Mouse (Mus musculus) limb, embryonic 15.5 days (tissue): ENCODE measurements at regions not wholly inside any gene's neighbourhood (a gene's known extent, or its start where the extent isn't known, plus 50 kb on each side); places are given as distances from the start of the nearest gene placed in this dataset.

Experiments used
- ATAC-seq: fragments of 200-750 bp; cut with Nextera tagmentation; 2 replicates; pipeline ENCODE4 v1.8.0; 2017; ENCODE audit warnings: low read depth, moderate TSS enrichment; ENCODE audit not compliant: insufficient number of reproducible peaks, low FRiP score, low TSS enrichment
- H3K27ac ChIP-seq: fragments of 300-500 bp; sonication (generic); 2 replicates; pipeline ENCODE4 v1.5.1; 2015; ENCODE audit warnings: moderate library complexity, mild to moderate bottlenecking, inconsistent platforms
- H3K27me3 ChIP-seq: fragments of 300-500 bp; sonication (generic); 2 replicates; pipeline ENCODE4 v1.6.1; 2015; ENCODE audit warnings: inconsistent platforms
- H3K36me3 ChIP-seq: fragments of 300-500 bp; sonication (generic); 2 replicates; pipeline ENCODE4 v1.6.1; 2015; ENCODE audit warnings: inconsistent platforms
- H3K4me1 ChIP-seq: fragments of 300-500 bp; sonication (generic); 2 replicates; pipeline ENCODE4 v1.6.1; 2015; ENCODE audit warnings: inconsistent platforms
- H3K4me2 ChIP-seq: fragments of 300-500 bp; sonication (generic); 2 replicates; pipeline ENCODE4 v1.6.1; 2015; ENCODE audit warnings: mild to moderate bottlenecking, inconsistent platforms
- H3K4me3 ChIP-seq: fragments of 300-500 bp; sonication (generic); 2 replicates; pipeline ENCODE4 v1.5.1; 2015; ENCODE audit warnings: mild to moderate bottlenecking, inconsistent platforms
- H3K9ac ChIP-seq: fragments of 300-500 bp; sonication (generic); 2 replicates; pipeline ENCODE4 v1.6.1; 2015; ENCODE audit warnings: inconsistent platforms
- H3K9me3 ChIP-seq: fragments of 300-500 bp; sonication (generic); 2 replicates; pipeline ENCODE4 v1.6.1; 2016; ENCODE audit warnings: inconsistent platforms
- WGBS: fragments of 180-500 bp; shearing (Covaris S2); methylation state at CpG from one replicate; pipeline ENCODE4 v1.1.7; 2015; 5-methylcytosine and 5-hydroxymethylcytosine counted together

DNA sequence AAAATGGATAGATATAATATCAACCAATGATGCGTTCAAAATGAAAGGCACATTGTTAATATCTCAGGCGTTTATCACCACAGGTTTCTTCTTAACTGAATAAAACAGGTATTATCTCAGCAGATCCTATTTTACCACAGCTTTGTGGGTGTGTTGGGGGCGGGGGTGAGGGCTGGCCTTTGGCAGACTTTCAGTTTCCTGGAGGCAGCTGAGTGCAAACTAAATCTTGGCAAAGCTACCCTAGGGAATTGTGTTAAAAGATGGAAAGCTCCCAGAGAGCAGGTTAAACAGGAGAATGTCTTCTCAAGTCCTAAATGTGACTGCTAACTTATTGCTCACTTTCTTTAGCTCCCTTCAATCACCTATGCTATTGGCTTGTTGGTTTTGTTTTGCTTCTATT is 223.8 kb downstream of the Kdm4c start:
- 55% methylated on average over 3 of the region's 3 CpGs for WGBS
- Histone ChIP-seq H3K9ac (no peak overlapping the region), H3K9me3 (no peaks in the 10 kb centered on the region)

DNA sequence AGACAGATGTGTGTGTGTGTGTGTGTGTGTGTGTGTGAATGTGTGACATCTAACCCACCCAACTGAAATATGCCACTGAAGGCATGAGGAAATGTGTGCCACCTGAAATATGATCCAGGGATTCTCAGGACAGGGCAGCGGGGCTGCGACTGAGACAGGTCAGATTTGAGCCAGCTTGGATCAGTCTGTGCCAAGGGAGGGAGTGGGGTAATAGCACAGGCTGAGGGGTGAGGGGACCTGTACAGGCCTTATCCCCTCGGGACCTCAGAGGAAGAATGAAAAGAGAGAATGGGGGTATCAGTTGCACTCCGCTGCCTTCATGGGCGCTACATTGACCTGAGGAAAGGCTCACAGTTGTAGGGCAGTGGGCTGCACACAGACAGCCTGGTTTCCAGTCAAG is 270.2 kb downstream of the Kdm4c start:
- Histone ChIP-seq H3K9me3 (no peaks in the 10 kb centered on the region), H3K4me2 (no peak overlapping the region), H3K4me3 (no peak overlapping the region), H3K36me3 (no peaks in the 10 kb centered on the region), H3K27me3 (no peaks in the 10 kb centered on the region), H3K9ac (no peak overlapping the region), H3K27ac (no peak overlapping the region), H3K4me1 (no peaks in the 10 kb centered on the region)
- ATAC-seq = peak; percentile 58; the same call in 1 of the 2 replicates
- WGBS = 96% methylated on average over 5 of the region's 5 CpGs

More for the DNA sequence above, 223.8 kb downstream of the Kdm4c start:
- Histone ChIP-seq H3K4me1 (no peaks in the 10 kb centered on the region), H3K27me3 (no peaks in the 10 kb centered on the region), H3K4me3 (no peak overlapping the region), H3K4me2 (no peak overlapping the region), H3K36me3 (no peaks in the 10 kb centered on the region), H3K27ac (no peak overlapping the region)
- ATAC-seq = no peak

DNA sequence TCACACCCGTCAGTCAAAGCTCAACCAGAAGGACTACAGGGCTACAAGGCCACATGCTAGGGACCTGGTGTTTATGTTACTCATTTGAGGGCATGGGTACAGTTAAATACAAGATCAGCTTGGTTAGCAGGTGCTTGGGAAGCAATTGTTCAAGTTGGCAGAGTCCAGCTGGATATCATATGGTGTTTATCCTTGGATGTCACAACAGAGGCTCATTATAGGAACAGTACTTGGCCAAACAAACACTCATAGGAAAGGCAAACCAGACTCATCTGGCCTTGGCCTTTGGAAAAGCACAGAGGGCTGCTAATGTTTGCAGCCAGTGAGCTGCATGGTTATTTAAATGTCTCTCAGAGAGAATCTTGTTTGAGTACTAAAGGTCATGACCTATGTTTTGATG is 311.6 kb downstream of the Kdm4c start:
- no peaks in the 10 kb centered on the region for H3K36me3 ChIP-seq
- no peak for ATAC-seq
- H3K4me2 ChIP-seq = no peak overlapping the region
- 94% methylated on average over 1 of the region's 1 CpGs for WGBS
- no peak overlapping the region for H3K9ac ChIP-seq
- H3K27me3 ChIP-seq = no peaks in the 10 kb centered on the region
- no peaks in the 10 kb centered on the region for H3K4me1 ChIP-seq
- no peak overlapping the region for H3K27ac ChIP-seq
- no peak overlapping the region for H3K4me3 ChIP-seq
- no peaks in the 10 kb centered on the region for H3K9me3 ChIP-seq

DNA sequence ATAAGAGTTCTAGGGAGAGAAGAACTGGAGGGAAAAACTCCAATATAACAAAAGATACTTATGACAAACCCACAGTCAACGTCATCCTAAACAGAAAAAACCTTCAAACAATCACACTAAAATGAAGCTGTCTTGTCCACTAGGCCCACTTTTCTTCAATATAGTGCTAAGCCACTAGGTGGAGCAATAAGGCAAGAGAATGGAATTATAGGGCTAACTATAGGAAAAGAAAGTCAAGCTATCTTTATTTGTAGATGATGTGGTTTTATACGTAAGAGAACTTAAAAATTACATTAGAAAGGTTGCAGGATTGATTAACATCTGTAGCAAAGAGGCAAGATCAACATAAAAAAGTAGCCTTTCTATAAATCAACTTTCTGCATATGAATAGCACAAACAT is 321.3 kb downstream of the Kdm4c start:
- WGBS = 18% methylated on average over 2 of the region's 2 CpGs
- Histone ChIP-seq H3K4me2 (no peak overlapping the region), H3K4me3 (no peak overlapping the region), H3K36me3 (no peaks in the 10 kb centered on the region), H3K4me1 (no peaks in the 10 kb centered on the region), H3K27me3 (no peaks in the 10 kb centered on the region), H3K27ac (no peak overlapping the region), H3K9me3 (no peaks in the 10 kb centered on the region), H3K9ac (no peak overlapping the region)
- no peak for ATAC-seq

DNA sequence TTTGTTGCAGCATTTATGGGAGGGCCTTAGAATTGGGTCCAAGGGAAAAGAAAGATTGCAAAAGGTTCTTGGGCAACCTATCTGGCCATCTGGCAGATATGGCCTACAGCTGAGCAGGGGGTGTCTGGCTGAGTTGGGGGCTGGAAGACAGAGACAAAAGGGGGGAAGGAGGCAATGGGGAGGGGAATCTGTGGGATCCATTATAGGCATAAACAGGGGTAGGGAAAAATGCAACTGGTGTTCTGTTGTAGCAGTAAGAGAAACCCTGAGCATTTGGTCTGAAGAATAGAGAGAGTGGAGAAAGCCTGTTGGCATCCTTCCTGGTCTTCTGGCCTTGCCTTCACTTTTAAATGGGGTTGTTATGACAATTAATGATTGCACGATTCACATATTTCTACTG is 344.1 kb downstream of the Kdm4c start:
- no peak for ATAC-seq
- WGBS = 76% methylated on average over 1 of the region's 1 CpGs
- no peaks in the 10 kb centered on the region for H3K27me3 ChIP-seq
- H3K4me1 ChIP-seq = no peaks in the 10 kb centered on the region
- no peaks in the 10 kb centered on the region for H3K9me3 ChIP-seq
- H3K9ac ChIP-seq = no peak overlapping the region
- no peak overlapping the region for H3K27ac ChIP-seq
- no peak overlapping the region for H3K4me2 ChIP-seq
- no peaks in the 10 kb centered on the region for H3K36me3 ChIP-seq
- H3K4me3 ChIP-seq = no peak overlapping the region

DNA sequence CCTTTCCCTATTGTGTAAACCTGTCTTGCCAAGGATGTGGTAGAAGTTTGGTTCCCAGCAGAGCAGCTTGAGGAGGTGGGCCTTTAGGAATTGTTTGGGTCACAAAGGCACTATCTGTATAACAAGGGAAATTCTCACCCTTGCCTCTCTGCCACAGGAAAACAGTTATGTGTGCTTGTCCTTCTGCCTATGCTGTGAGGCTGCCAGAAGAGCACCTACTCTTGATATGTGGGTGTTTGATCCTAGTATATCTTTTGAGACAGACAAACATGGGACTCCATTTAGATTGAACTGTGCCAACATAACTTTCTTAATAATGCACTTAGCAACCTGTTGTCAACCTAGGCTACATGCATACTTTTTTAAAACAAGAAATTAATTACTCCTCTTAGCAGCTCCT is 344.8 kb downstream of the Kdm4c start:
- Histone ChIP-seq H3K27me3 (no peaks in the 10 kb centered on the region), H3K9me3 (no peaks in the 10 kb centered on the region), H3K9ac (no peak overlapping the region), H3K4me3 (no peak overlapping the region), H3K27ac (no peak overlapping the region), H3K36me3 (no peaks in the 10 kb centered on the region), H3K4me1 (no peaks in the 10 kb centered on the region), H3K4me2 (no peak overlapping the region)
- no peak for ATAC-seq

DNA sequence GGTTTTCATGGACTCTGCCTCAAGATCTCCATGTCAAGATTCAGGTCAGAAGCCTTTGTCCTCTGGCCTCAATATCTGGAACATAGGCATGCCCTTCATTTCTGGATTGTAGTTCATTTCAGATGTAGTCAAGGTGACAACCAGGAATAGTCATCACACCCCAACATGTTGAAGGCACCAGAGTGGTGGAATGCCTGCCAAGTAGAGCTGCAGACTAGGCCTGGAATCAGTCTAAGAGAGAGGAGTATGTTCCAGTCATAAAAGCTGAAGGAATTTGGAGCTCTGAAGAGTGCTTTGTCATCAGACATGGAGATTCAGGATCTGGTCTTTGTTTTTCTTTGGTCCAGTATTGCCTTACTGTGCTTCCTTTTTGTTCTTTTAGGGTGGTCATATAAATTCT is 346.5 kb downstream of the Kdm4c start:
- H3K4me1 ChIP-seq = no peaks in the 10 kb centered on the region
- no peak for ATAC-seq

DNA sequence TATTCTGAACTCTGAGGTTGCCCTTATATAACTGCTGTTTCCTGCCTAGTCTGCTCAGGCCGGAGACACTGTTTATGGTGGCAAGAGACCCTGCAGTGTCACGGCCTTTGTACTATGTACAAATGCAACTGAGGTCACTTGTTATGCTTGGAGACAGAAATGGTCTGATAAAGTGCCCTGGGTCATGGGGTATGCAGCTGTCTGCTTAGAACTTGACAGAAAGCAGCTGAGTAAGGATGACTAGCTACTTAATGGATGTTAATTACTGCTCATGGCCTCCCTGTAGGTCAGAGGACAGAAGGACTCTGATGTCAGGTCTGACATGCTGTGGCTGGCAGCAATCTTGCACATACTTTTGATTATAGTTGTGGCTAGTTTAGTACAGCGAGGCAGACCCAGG is 370.7 kb downstream of the Kdm4c start:
- Histone ChIP-seq H3K9me3 (no peaks in the 10 kb centered on the region), H3K4me1 (no peaks in the 10 kb centered on the region), H3K36me3 (no peaks in the 10 kb centered on the region), H3K4me3 (no peak overlapping the region), H3K27ac (no peak overlapping the region), H3K4me2 (no peak overlapping the region), H3K27me3 (no peaks in the 10 kb centered on the region), H3K9ac (no peak overlapping the region)
- 23% methylated on average over 3 of the region's 3 CpGs for WGBS
- ATAC-seq = no peak

More for the DNA sequence above, 346.5 kb downstream of the Kdm4c start:
- H3K9ac ChIP-seq = no peak overlapping the region
- H3K4me3 ChIP-seq = no peak overlapping the region
- H3K9me3 ChIP-seq = no peaks in the 10 kb centered on the region
- no peak overlapping the region for H3K27ac ChIP-seq
- no peaks in the 10 kb centered on the region for H3K36me3 ChIP-seq
- H3K27me3 ChIP-seq = no peaks in the 10 kb centered on the region
- H3K4me2 ChIP-seq = no peak overlapping the region
